Mouse (Mus musculus) forebrain, embryonic 10.5 days (tissue): ENCODE measurements around the gene Eif2b2. TPM values are rescaled to one million over a fixed set of nuclear protein-coding genes. Genes with fewer than 3 reads are reported as not detected.

Source experiments
- DNase-seq: peaks from one replicate; pipeline ENCODE4 v3.0.0-alpha.2; 2017; ENCODE audit warnings: low spot score; ENCODE audit errors: extremely low spot score
- H3K27ac ChIP-seq: fragments of 300-500 bp; sonication (generic); 2 replicates; pipeline ENCODE4 v1.5.1; 2016; ENCODE audit warnings: mild to moderate bottlenecking
- H3K27me3 ChIP-seq: fragments of 300-500 bp; sonication (generic); 2 replicates; pipeline ENCODE4 v1.6.1; 2016; ENCODE audit warnings: mild to moderate bottlenecking; ENCODE audit not compliant: poor library complexity, severe bottlenecking
- H3K36me3 ChIP-seq: fragments of 300-500 bp; sonication (generic); replicated peaks from 2 replicates; pipeline ENCODE4 v1.6.1; 2016; ENCODE audit warnings: mild to moderate bottlenecking, moderate library complexity
- H3K4me1 ChIP-seq: fragments of 300-500 bp; sonication (generic); 2 replicates; pipeline ENCODE4 v1.6.1; 2016
- H3K4me3 ChIP-seq: fragments of 300-500 bp; sonication (generic); 2 replicates; pipeline ENCODE4 v1.5.1; 2016; ENCODE audit warnings: mild to moderate bottlenecking, moderate library complexity
- H3K9me3 ChIP-seq: fragments of 300-500 bp; sonication (generic); 2 replicates; pipeline ENCODE4 v1.6.1; 2016; ENCODE audit warnings: mild to moderate bottlenecking, moderate library complexity
- WGBS: fragments of 180-500 bp; shearing (Covaris S2); methylation state at CpG from one replicate; pipeline ENCODE4 v1.1.7; 2016; 5-methylcytosine and 5-hydroxymethylcytosine counted together
- polyA plus RNA-seq: library from polyadenylated mRNA; unstranded; fragments of >200 nt; fragmentation: Nextera tagmentation; extraction: Ambion mirVana; gene quantifications from 2 replicates; pipeline ENCODE4 v1.2.1, GENCODE M21; 2016

The Eif2b2 gene
- polyA plus RNA-seq, 1 experiment from 2014 or later, result 129 TPM

GRCm38 (mm10) chr12:85227876-85228599 is 8.8 kb downstream of the Eif2b2 start:
- no peak overlapping the region for H3K4me3 ChIP-seq
- H3K27ac ChIP-seq, result no peak overlapping the region
- peaks cover 16% of the 10 kb centered on the region for H3K4me1 ChIP-seq
- no peak for DNase-seq
- H3K27me3 ChIP-seq, result no peaks in the 10 kb centered on the region
- 64% methylated on average over 15 of the region's 15 CpGs for WGBS
- peaks cover 47% of the 10 kb centered on the region for H3K36me3 ChIP-seq
- no peaks in the 10 kb centered on the region for H3K9me3 ChIP-seq

GRCm38 (mm10) chr12:85233376-85234358 is 14.4 kb downstream of the Eif2b2 start:
- Histone ChIP-seq H3K27ac (no peak overlapping the region), H3K4me1 (peaks cover 5% of the 10 kb centered on the region; the same call in 1 of the 2 replicates), H3K27me3 (no peaks in the 10 kb centered on the region), H3K4me3 (no peak overlapping the region), H3K9me3 (no peaks in the 10 kb centered on the region), H3K36me3 (peaks cover 9% of the 10 kb centered on the region)
- no peak for DNase-seq
- WGBS, result 86% methylated on average over 21 of the region's 21 CpGs

GRCm38 (mm10) chr12:85237553-85237952 is 18.3 kb downstream of the Eif2b2 start:
- no peaks in the 10 kb centered on the region for H3K27me3 ChIP-seq
- 92% methylated on average over 5 of the region's 5 CpGs for WGBS
- H3K4me1 ChIP-seq, result peaks cover 5% of the 10 kb centered on the region; the same call in 1 of the 2 replicates
- peaks cover 9% of the 10 kb centered on the region; the same call in 1 of the 2 replicates for H3K36me3 ChIP-seq
- no peak for DNase-seq
- H3K27ac ChIP-seq, result no peak overlapping the region
- H3K4me3 ChIP-seq, result no peak overlapping the region
- H3K9me3 ChIP-seq, result no peaks in the 10 kb centered on the region

GRCm38 (mm10) chr12:85252083-85252482 is 32.8 kb downstream of the Eif2b2 start:
- H3K4me1 ChIP-seq, result peaks cover 5% of the 10 kb centered on the region; the same call in 1 of the 2 replicates
- H3K27me3 ChIP-seq, result no peaks in the 10 kb centered on the region
- 88% methylated on average over 3 of the region's 3 CpGs for WGBS
- peaks cover 11% of the 10 kb centered on the region for H3K36me3 ChIP-seq
- H3K27ac ChIP-seq, result no peak overlapping the region
- H3K4me3 ChIP-seq, result no peak overlapping the region
- peaks cover 9% of the 10 kb centered on the region; the same call in 1 of the 2 replicates for H3K9me3 ChIP-seq
- no peak for DNase-seq

GRCm38 (mm10) chr12:85256074-85256751 is 36.9 kb downstream of the Eif2b2 start:
- H3K4me3 ChIP-seq, result no peak overlapping the region
- H3K4me1 ChIP-seq, result no peaks in the 10 kb centered on the region
- no peaks in the 10 kb centered on the region for H3K27me3 ChIP-seq
- H3K27ac ChIP-seq, result no peak overlapping the region
- no peaks in the 10 kb centered on the region for H3K9me3 ChIP-seq
- 78% methylated on average over 7 of the region's 7 CpGs for WGBS
- no peak for DNase-seq
- H3K36me3 ChIP-seq, result peaks cover 5% of the 10 kb centered on the region; the same call in 1 of the 2 replicates

GRCm38 (mm10) chr12:85257008-85257639 is 37.8 kb downstream of the Eif2b2 start:
- WGBS, result 88% methylated on average over 7 of the region's 7 CpGs
- Histone ChIP-seq H3K4me3 (no peak overlapping the region), H3K4me1 (no peaks in the 10 kb centered on the region), H3K36me3 (peaks cover 5% of the 10 kb centered on the region; the same call in 1 of the 2 replicates), H3K27ac (no peak overlapping the region), H3K9me3 (no peaks in the 10 kb centered on the region), H3K27me3 (no peaks in the 10 kb centered on the region)
- no peak for DNase-seq

- WGBS, result 60% methylated on average over 10 of the region's 10 CpGs
- Histone ChIP-seq H3K9me3 (no peaks in the 10 kb centered on the region), H3K4me3 (no peak overlapping the region), H3K4me1 (peaks cover 5% of the 10 kb centered on the region; the same call in 1 of the 2 replicates), H3K27me3 (no peaks in the 10 kb centered on the region), H3K36me3 (peaks cover 8% of the 10 kb centered on the region), H3K27ac (no peak overlapping the region)
- no peak for DNase-seq
Measured at GRCm38 (mm10) chr12:85262489-85262888, 43.2 kb downstream of the Eif2b2 start.

GRCm38 (mm10) chr12:85263190-85263589 is 43.9 kb downstream of the Eif2b2 start:
- DNase-seq, result no peak
- Histone ChIP-seq H3K4me1 (peaks cover 5% of the 10 kb centered on the region; the same call in 1 of the 2 replicates), H3K27ac (no peak overlapping the region), H3K4me3 (no peak overlapping the region), H3K9me3 (no peaks in the 10 kb centered on the region), H3K36me3 (peaks cover 11% of the 10 kb centered on the region), H3K27me3 (no peaks in the 10 kb centered on the region)
- 87% methylated on average over 5 of the region's 5 CpGs for WGBS

GRCm38 (mm10) chr12:85264531-85264930 is 45.2 kb downstream of the Eif2b2 start:
- no peaks in the 10 kb centered on the region for H3K9me3 ChIP-seq
- H3K27me3 ChIP-seq, result no peaks in the 10 kb centered on the region
- no peak overlapping the region for H3K4me3 ChIP-seq
- H3K4me1 ChIP-seq, result peaks cover 5% of the 10 kb centered on the region
- peaks cover 15% of the 10 kb centered on the region for H3K36me3 ChIP-seq
- no peak for DNase-seq
- 90% methylated on average over 8 of the region's 8 CpGs for WGBS
- no peak overlapping the region for H3K27ac ChIP-seq

- WGBS, result 61% methylated on average over 7 of the region's 7 CpGs
- Histone ChIP-seq H3K9me3 (no peaks in the 10 kb centered on the region), H3K27me3 (no peaks in the 10 kb centered on the region), H3K4me1 (peaks cover 9% of the 10 kb centered on the region), H3K27ac (no peak overlapping the region), H3K4me3 (no peak overlapping the region), H3K36me3 (peaks cover 15% of the 10 kb centered on the region)
- DNase-seq, result no peak
Measured at GRCm38 (mm10) chr12:85264940-85265339, 45.7 kb downstream of the Eif2b2 start.

GRCm38 (mm10) chr12:85266248-85266647 is 47.0 kb downstream of the Eif2b2 start:
- no peak overlapping the region for H3K27ac ChIP-seq
- no peaks in the 10 kb centered on the region for H3K9me3 ChIP-seq
- no peak for DNase-seq
- peaks cover 15% of the 10 kb centered on the region for H3K36me3 ChIP-seq
- H3K27me3 ChIP-seq, result no peaks in the 10 kb centered on the region
- no peak overlapping the region for H3K4me3 ChIP-seq
- H3K4me1 ChIP-seq, result peaks cover 18% of the 10 kb centered on the region
- 94% methylated on average over 3 of the region's 3 CpGs for WGBS

GRCm38 (mm10) chr12:85269821-85270220 is 50.5 kb downstream of the Eif2b2 start:
- Histone ChIP-seq H3K27ac (peak overlapping the region; percentile 92), H3K36me3 (peaks cover 22% of the 10 kb centered on the region), H3K9me3 (no peaks in the 10 kb centered on the region; the same call in 1 of the 2 replicates), H3K4me3 (peak overlapping the region; percentile 65), H3K27me3 (no peaks in the 10 kb centered on the region), H3K4me1 (peaks cover 13% of the 10 kb centered on the region)
- 66% methylated on average over 3 of the region's 3 CpGs for WGBS
- no peak for DNase-seq
